Comparison of ENCODE assay signal across 11 mouse cellular contexts in genomic region chr2:168447601-168448000, GRCm38 (mm10).
A peak's percentile ranks its signal among the peaks of the same experiment; 100 is the strongest.
DNase-seq lines count a peak whose midpoint lies in the region; ATAC-seq and TF ChIP-seq lines count a peak whose summit lies in the region.
"Had no signal": no experiment of that assay in that cellular context is flagged by ENCODE, and none has a peak within 500 bp of the region (broad histone marks: within the 10 kb centered on the region; RNA-seq: fewer than 3 reads in every experiment).

No protein-coding gene starts in this region.

- H3K9me3 ChIP-seq in heart, embryonic 14.5 days (ENCODE audit: control insufficient read depth, low read length): no peaks in the 10 kb centered on the region
- H3K9me3 ChIP-seq in lung, embryonic 16.5 days (ENCODE audit: control insufficient read depth, low read length): no peaks in the 10 kb centered on the region
- H3K9me3 ChIP-seq in hindbrain, postnatal 0 days (ENCODE audit: low read length): no peaks in the 10 kb centered on the region
- H3K9me3 ChIP-seq: embryonic facial prominence, embryonic 15.5 days; heart, embryonic 12.5 days had no signal

- 0 out of 2 replicates have a peak, but pooled peaks have one; percentile 20 for ATAC-seq in heart, embryonic 14.5 days (ENCODE audit: insufficient number of reproducible peaks, insufficient read depth, low FRiP score, low read depth)
- ATAC-seq in lung, embryonic 16.5 days (ENCODE audit: low read depth): peak; percentile 27
- ATAC-seq in hindbrain, postnatal 0 days: no peak

- peak overlapping the region; percentile 11; the same call in 1 of the 2 replicates for H3K4me2 ChIP-seq in heart, embryonic 14.5 days (ENCODE audit: low read length)
- no peak overlapping the region for H3K4me2 ChIP-seq in lung, embryonic 16.5 days (ENCODE audit: low read depth, low read length)
- no peak overlapping the region for H3K4me2 ChIP-seq in hindbrain, postnatal 0 days (ENCODE audit: low read depth, low read length)
- H3K4me2 ChIP-seq: embryonic facial prominence, embryonic 15.5 days; heart, embryonic 12.5 days had no signal

- no peak for TF ChIP-seq CTCF in hindbrain, postnatal 0 days (IDR thresholded peaks at IDR 0.05; ENCODE audit: low read depth)

- H3K27me3 ChIP-seq in heart, embryonic 14.5 days (ENCODE audit: control insufficient read depth, insufficient read depth, low read length): peaks cover 35% of the 10 kb centered on the region
- H3K27me3 ChIP-seq in lung, embryonic 16.5 days (ENCODE audit: control insufficient read depth, insufficient read depth, low read depth, low read length): no peaks in the 10 kb centered on the region; the same call in 1 of the 2 replicates
- H3K27me3 ChIP-seq in hindbrain, postnatal 0 days (ENCODE audit: insufficient read depth, low read length): no peaks in the 10 kb centered on the region

- peaks cover 8 to 9% of the 10 kb centered on the region in 2 experiments; a peak in 2 of 4 replicates for H3K4me1 ChIP-seq in heart, embryonic 14.5 days (ENCODE audit: control insufficient read depth in 2 of 2, insufficient read depth in 2 of 2, low read length in 2 of 2)
- peaks cover 8% of the 10 kb centered on the region for H3K4me1 ChIP-seq in lung, embryonic 16.5 days (replicated peaks; ENCODE audit: control insufficient read depth, insufficient read depth, low read length)
- H3K4me1 ChIP-seq in hindbrain, postnatal 0 days (ENCODE audit: insufficient read depth, low read length): no peaks in the 10 kb centered on the region

- no peak overlapping the region for H3K27ac ChIP-seq in heart, embryonic 14.5 days (replicated peaks in 1 of 2; ENCODE audit: control insufficient read depth in 1 of 2, insufficient read depth in 1 of 2, low read depth in 2 of 2, low read length in 2 of 2)
- no peak overlapping the region for H3K27ac ChIP-seq in lung, embryonic 16.5 days (ENCODE audit: low read length)
- no peak overlapping the region for H3K27ac ChIP-seq in hindbrain, postnatal 0 days
- H3K27ac ChIP-seq: embryonic facial prominence, embryonic 15.5 days; left cerebral cortex, adult 2 months had no signal

- no peak overlapping the region for H3K9ac ChIP-seq in heart, embryonic 14.5 days (ENCODE audit: low read length)
- no peak overlapping the region for H3K9ac ChIP-seq in lung, embryonic 16.5 days (ENCODE audit: low read length)
- H3K9ac ChIP-seq in hindbrain, postnatal 0 days (replicated peaks; ENCODE audit: low read length): no peak overlapping the region
- H3K9ac ChIP-seq: embryonic facial prominence, embryonic 15.5 days; heart, embryonic 12.5 days had no signal

- no peak overlapping the region for H3K4me3 ChIP-seq in heart, embryonic 14.5 days (ENCODE audit: control insufficient read depth in 1 of 2, insufficient read depth in 1 of 2, low read depth in 1 of 2, low read length in 2 of 2)
- no peak overlapping the region for H3K4me3 ChIP-seq in lung, embryonic 16.5 days (ENCODE audit: low read length)
- no peak overlapping the region for H3K4me3 ChIP-seq in hindbrain, postnatal 0 days (ENCODE audit: low read length)
- H3K4me3 ChIP-seq: embryonic facial prominence, embryonic 15.5 days; heart, embryonic 12.5 days; left cerebral cortex, adult 2 months had no signal

- WGBS in heart, embryonic 14.5 days: 26% methylated on average over 4 of the region's 4 CpGs
- 13% methylated on average over 4 of the region's 4 CpGs for WGBS in lung, embryonic 16.5 days
- WGBS in hindbrain, postnatal 0 days: 24% methylated on average over 4 of the region's 4 CpGs

- H3K36me3 ChIP-seq in heart, embryonic 14.5 days (ENCODE audit: control insufficient read depth, insufficient read depth, low read length): no peaks in the 10 kb centered on the region
- H3K36me3 ChIP-seq in lung, embryonic 16.5 days (ENCODE audit: control insufficient read depth, insufficient read depth, low read length): no peaks in the 10 kb centered on the region
- H3K36me3 ChIP-seq in hindbrain, postnatal 0 days (ENCODE audit: insufficient read depth, low read length): no peaks in the 10 kb centered on the region
- H3K36me3 ChIP-seq: embryonic facial prominence, embryonic 15.5 days; heart, embryonic 12.5 days had no signal

- no peak for DNase-seq in heart, adult 11 months
- no peak for DNase-seq in lung, postnatal 36 days
- peak; percentile 39 for DNase-seq in hindbrain, postnatal 0 days (ENCODE audit: low spot score)
- DNase-seq in retina, postnatal 7 days (ENCODE audit: low read depth, low spot score): peak; percentile 28
- no peak for DNase-seq in urinary bladder, postnatal 14 days (ENCODE audit: low spot score)
- DNase-seq: cerebellum, adult 2 months had no signal

Comparison
In these comparisons a context has a peak if more than half of its experiments do, and no peak if none do; other contexts are left out.
1. DNase-seq: peak in hindbrain, postnatal 0 days (single experiment) and retina, postnatal 7 days (single experiment); none in heart, adult 11 months (single experiment), lung, postnatal 36 days (single experiment) and urinary bladder, postnatal 14 days (single experiment).